Mouse (Mus musculus): ENCODE results near the gene Creb3l4.

DNA sequence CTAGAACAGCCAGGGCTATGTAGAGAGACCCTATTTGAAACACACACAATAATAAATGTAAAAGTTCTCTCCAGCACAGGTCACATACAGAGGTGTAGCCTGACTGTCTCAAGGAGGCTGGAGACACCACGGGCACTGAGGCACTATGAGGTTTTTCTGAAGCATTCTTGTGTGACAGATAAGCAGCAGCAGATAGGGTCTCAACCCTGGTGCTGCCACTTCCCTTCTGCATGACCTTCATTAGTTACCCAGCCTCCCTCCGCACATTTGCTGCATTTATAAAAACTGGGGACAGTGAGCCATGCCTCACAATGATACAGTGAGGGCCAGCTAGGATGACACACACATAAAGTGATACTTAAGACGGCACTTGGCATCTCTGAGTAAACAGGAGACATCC lies 20.4 kb downstream of the Creb3l4 start:
- TF ChIP-seq CTCF (IDR thresholded peaks at IDR 0.05; ENCODE audit: insufficient read depth, low read length) (no peak), POLR2A (IDR thresholded peaks at IDR 0.05; ENCODE audit: borderline replicate concordance, extremely low read depth, low read depth, low read length) (no peak)

Measured in lung, adult 2 months (tissue).